16 mouse cellular contexts compared by ENCODE assay signal in the genomic region with DNA sequence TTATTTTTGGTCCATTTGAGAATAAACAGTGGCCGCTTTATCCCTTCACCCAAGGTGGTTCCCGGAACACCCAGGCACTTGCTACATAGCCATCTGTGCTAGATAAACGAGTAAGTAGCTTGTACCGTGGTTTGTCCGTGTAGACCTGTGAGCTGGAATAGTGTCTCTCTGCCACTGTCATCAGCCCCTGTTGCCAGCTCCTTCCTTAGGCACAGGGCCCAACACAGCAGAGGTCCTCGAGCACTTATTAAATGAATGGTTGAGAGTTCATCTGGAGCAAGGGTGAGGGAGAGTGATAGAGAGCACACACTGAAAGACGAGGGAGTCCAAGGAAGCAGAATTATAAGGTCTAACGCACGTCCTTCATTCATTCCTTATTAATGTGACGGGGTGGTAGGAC.
"Had no signal": no experiment of that assay in that cellular context is flagged by ENCODE, and none has a peak within 500 bp of the region (broad histone marks: within the 10 kb centered on the region; RNA-seq: fewer than 3 reads in every experiment).

No protein-coding gene starts in this region.

- H3K4me3 ChIP-seq: myocyte had no signal

- H3K27ac ChIP-seq: liver, embryonic 14.5 days had no signal

- DNase-seq: lung, adult 18-20 months; lung, embryonic 14.5 days; lung, postnatal 10 days; lung, postnatal 4 days; midbrain, embryonic 14.5 days; retina, postnatal 1 day; right cerebral cortex, adult 18-20 months; right cerebral cortex, postnatal 25 days; right cerebral cortex, postnatal 4 days; spleen, adult 18-20 months; thymus, adult 18-20 months; thymus, postnatal 14 days; thymus, postnatal 36 days had no signal

- H3K4me2 ChIP-seq: lung, embryonic 14.5 days; midbrain, embryonic 11.5 days had no signal

- H3K9ac ChIP-seq: liver, embryonic 14.5 days; lung, embryonic 14.5 days had no signal
